Mouse (Mus musculus): ENCODE results near the gene Btbd35f24.
"Not testable (repeated sequence)": the region's sequence is repeated elsewhere in the genome, so short reads cannot be mapped to it uniquely, and the experiment has no call there.

Gene Btbd35f24

GRCm38 (mm10) chrX:3195727-3196126, at the start of gene Btbd35f24:
TSS of gene Btbd35f24 (minus strand) at chrX:3195827.
- DNase-seq (ENCODE audit: low spot score) = not testable (repeated sequence)
